Mouse (Mus musculus): ENCODE measurements around the gene Rgs2.
A peak's percentile ranks its signal among the peaks of the same experiment; 100 is the strongest.

DNA sequence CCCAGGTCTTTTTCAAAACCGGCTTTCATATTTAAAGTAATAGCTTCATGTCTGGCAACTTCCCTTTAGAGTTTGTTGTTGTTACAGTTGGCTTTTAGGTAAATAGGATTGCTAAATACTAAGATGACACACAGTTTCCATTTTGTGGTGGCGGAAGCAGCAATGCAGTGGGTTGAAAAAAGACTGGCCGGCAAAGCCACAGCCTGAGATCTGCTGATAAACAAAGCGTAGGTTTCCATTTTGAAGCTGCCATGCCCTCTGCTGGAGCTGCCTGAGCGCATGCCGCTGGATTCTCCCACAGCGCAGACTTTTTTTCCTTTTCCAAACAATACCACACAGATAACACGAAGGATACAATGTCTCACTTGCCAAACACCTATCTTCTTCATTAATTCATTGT lies 2.6 kb upstream of the Rgs2 start:
- TF ChIP-seq GATA1 (IDR thresholded peaks at IDR 0.05; ENCODE audit: borderline replicate concordance, low read length), result peak; percentile 96
- no peak for TF ChIP-seq FLI1 (IDR thresholded peaks at IDR 0.05; ENCODE audit: low read length)
